Mouse (Mus musculus) macrophage (primary cell): Measurements from ENCODE around the gene Usp6nl. TPM values are rescaled to one million over a fixed set of nuclear protein-coding genes. Genes with fewer than 3 reads are reported as not detected.

Experiments
- H3K27ac ChIP-seq: fragments of 350-480 bp; formaldehyde crosslinking; 2 replicates; pipeline ENCODE4 v1.9.0; 2021
- H3K36me3 ChIP-seq: fragments of 350-480 bp; formaldehyde crosslinking; 2 replicates; pipeline ENCODE4 v1.9.0; 2021; ENCODE audit errors: inconsistent target
- H3K4me3 ChIP-seq: fragments of 350-480 bp; formaldehyde crosslinking; 2 replicates; pipeline ENCODE4 v1.9.0; 2021; ENCODE audit errors: inconsistent target
- H3K79me2 ChIP-seq: fragments of 350-480 bp; formaldehyde crosslinking; 2 replicates; pipeline ENCODE4 v1.9.0; 2021; ENCODE audit errors: inconsistent target
- WGBS: methylation state at CpG from one replicate; pipeline ENCODE4 v1.1.7; 2026; ENCODE audit warnings: inconsistent platforms; ENCODE audit not compliant: missing documents; 5-methylcytosine and 5-hydroxymethylcytosine counted together
- polyA plus RNA-seq: library from polyadenylated mRNA; stranded (reverse); fragments of 250-400 nt; gene quantifications from 3 replicates; pipeline ENCODE4 v1.2.4, GENCODE M21; 2018; ENCODE audit warnings: inconsistent platforms

Usp6nl gene
- polyA plus RNA-seq, 1 experiment from 2014 or later: 4.8 TPM

GRCm38 (mm10) chr2:6403991-6404390, 81.5 kb downstream of the Usp6nl start:
- Histone ChIP-seq H3K4me3 (no peak overlapping the region), H3K79me2 (no peaks in the 10 kb centered on the region), H3K36me3 (no peaks in the 10 kb centered on the region), H3K27ac (no peak overlapping the region)
- WGBS: 92% methylated on average over 3 of the region's 3 CpGs

GRCm38 (mm10) chr2:6404627-6405026, 82.2 kb downstream of the Usp6nl start:
- 94% methylated on average over 7 of the region's 7 CpGs for WGBS
- Histone ChIP-seq H3K4me3 (no peak overlapping the region), H3K27ac (no peak overlapping the region), H3K36me3 (no peaks in the 10 kb centered on the region), H3K79me2 (no peaks in the 10 kb centered on the region)

- Histone ChIP-seq H3K36me3 (no peaks in the 10 kb centered on the region), H3K27ac (no peak overlapping the region), H3K79me2 (no peaks in the 10 kb centered on the region), H3K4me3 (no peak overlapping the region)
- 56% methylated on average over 10 of the region's 10 CpGs for WGBS
Observed at GRCm38 (mm10) chr2:6405059-6406033, 82.9 kb downstream of the Usp6nl start.

- no peak overlapping the region for H3K27ac ChIP-seq
- H3K79me2 ChIP-seq: no peaks in the 10 kb centered on the region
- no peaks in the 10 kb centered on the region for H3K36me3 ChIP-seq
- 100% methylated on average over 1 of the region's 1 CpGs for WGBS
- no peak overlapping the region for H3K4me3 ChIP-seq
Observed at GRCm38 (mm10) chr2:6407711-6408110, 85.2 kb downstream of the Usp6nl start.

- H3K36me3 ChIP-seq: no peaks in the 10 kb centered on the region
- no peaks in the 10 kb centered on the region for H3K79me2 ChIP-seq
- no peak overlapping the region for H3K4me3 ChIP-seq
- H3K27ac ChIP-seq: no peak overlapping the region
- WGBS: 100% methylated on average over 1 of the region's 1 CpGs
Observed at GRCm38 (mm10) chr2:6412645-6413044, 90.2 kb downstream of the Usp6nl start.

GRCm38 (mm10) chr2:6413723-6414122, 91.3 kb downstream of the Usp6nl start:
- no peaks in the 10 kb centered on the region for H3K36me3 ChIP-seq
- no peaks in the 10 kb centered on the region for H3K79me2 ChIP-seq
- no peak overlapping the region for H3K4me3 ChIP-seq
- WGBS: 88% methylated on average over 2 of the region's 2 CpGs
- H3K27ac ChIP-seq: no peak overlapping the region

- Histone ChIP-seq H3K79me2 (no peaks in the 10 kb centered on the region), H3K36me3 (no peaks in the 10 kb centered on the region), H3K27ac (no peak overlapping the region), H3K4me3 (no peak overlapping the region)
- 87% methylated on average over 5 of the region's 5 CpGs for WGBS
Observed at GRCm38 (mm10) chr2:6414400-6414799, 91.9 kb downstream of the Usp6nl start.

GRCm38 (mm10) chr2:6417158-6417557, 94.7 kb downstream of the Usp6nl start:
- Histone ChIP-seq H3K36me3 (no peaks in the 10 kb centered on the region), H3K79me2 (no peaks in the 10 kb centered on the region), H3K4me3 (no peak overlapping the region), H3K27ac (no peak overlapping the region)
- 89% methylated on average over 9 of the region's 11 CpGs for WGBS

- 95% methylated on average over 24 of the region's 24 CpGs for WGBS
- Histone ChIP-seq H3K36me3 (no peaks in the 10 kb centered on the region), H3K79me2 (no peaks in the 10 kb centered on the region), H3K27ac (no peak overlapping the region), H3K4me3 (no peak overlapping the region)
Observed at GRCm38 (mm10) chr2:6423661-6424550, 101.4 kb downstream of the Usp6nl start.

GRCm38 (mm10) chr2:6424851-6425250, 102.4 kb downstream of the Usp6nl start:
- Histone ChIP-seq H3K36me3 (no peaks in the 10 kb centered on the region), H3K27ac (no peak overlapping the region), H3K79me2 (no peaks in the 10 kb centered on the region), H3K4me3 (no peak overlapping the region)
- WGBS: 89% methylated on average over 5 of the region's 5 CpGs

- WGBS: 68% methylated on average over 12 of the region's 16 CpGs
- Histone ChIP-seq H3K27ac (no peak overlapping the region), H3K36me3 (peaks cover 9% of the 10 kb centered on the region; the same call in 1 of the 2 replicates), H3K79me2 (no peaks in the 10 kb centered on the region), H3K4me3 (no peak overlapping the region)
Observed at GRCm38 (mm10) chr2:6436085-6436950, 113.9 kb downstream of the Usp6nl start.

- WGBS: 81% methylated on average over 9 of the region's 9 CpGs
- Histone ChIP-seq H3K79me2 (no peaks in the 10 kb centered on the region), H3K36me3 (peaks cover 12% of the 10 kb centered on the region; the same call in 1 of the 2 replicates), H3K4me3 (no peak overlapping the region), H3K27ac (no peak overlapping the region)
Observed at GRCm38 (mm10) chr2:6441688-6442087, 119.2 kb downstream of the Usp6nl start.

GRCm38 (mm10) chr2:6442302-6442701, 119.8 kb downstream of the Usp6nl start:
- 4% methylated on average over 10 of the region's 10 CpGs for WGBS
- H3K27ac ChIP-seq: no peak overlapping the region
- no peak overlapping the region for H3K4me3 ChIP-seq

GRCm38 (mm10) chr2:6444015-6444414, 121.5 kb downstream of the Usp6nl start:
- H3K36me3 ChIP-seq: peaks cover 12% of the 10 kb centered on the region; the same call in 1 of the 2 replicates
- 100% methylated on average over 1 of the region's 4 CpGs for WGBS
- H3K27ac ChIP-seq: no peak overlapping the region
- H3K4me3 ChIP-seq: no peak overlapping the region
- H3K79me2 ChIP-seq: no peaks in the 10 kb centered on the region

More at GRCm38 (mm10) chr2:6442302-6442701, 119.8 kb downstream of the Usp6nl start:
- no peaks in the 10 kb centered on the region for H3K79me2 ChIP-seq
- peaks cover 12% of the 10 kb centered on the region; the same call in 1 of the 2 replicates for H3K36me3 ChIP-seq
